In genomic region chr1:176994707-176995418, GRCm38 (mm10) we compare ENCODE assay signal across 9 mouse cellular contexts.
DNase-seq lines count a peak whose midpoint lies in the region; ATAC-seq and TF ChIP-seq lines count a peak whose summit lies in the region.
"Had no signal": no experiment of that assay in that cellular context is flagged by ENCODE, and none has a peak within 500 bp of the region (broad histone marks: within the 10 kb centered on the region; RNA-seq: fewer than 3 reads in every experiment).

No protein-coding gene starts in this region.

- H3K36me3 ChIP-seq in E14TG2a.4 (ENCODE audit: insufficient read depth, low read length): no peaks in the 10 kb centered on the region
- H3K36me3 ChIP-seq in hindbrain, embryonic 10.5 days: no peaks in the 10 kb centered on the region
- H3K36me3 ChIP-seq in midbrain, embryonic 11.5 days (ENCODE audit: control insufficient read depth, insufficient read depth, low read length): no peaks in the 10 kb centered on the region
- no peaks in the 10 kb centered on the region for H3K36me3 ChIP-seq in thymus, adult 2 months (ENCODE audit: control insufficient read depth, insufficient read depth, low read length)

- H3K27me3 ChIP-seq in E14TG2a.4 (ENCODE audit: insufficient read depth, low read length): peaks cover 15% of the 10 kb centered on the region; the same call in 1 of the 2 replicates
- H3K27me3 ChIP-seq in hindbrain, embryonic 10.5 days (ENCODE audit: insufficient read depth, poor library complexity, severe bottlenecking): no peaks in the 10 kb centered on the region
- no peaks in the 10 kb centered on the region for H3K27me3 ChIP-seq in midbrain, embryonic 11.5 days (ENCODE audit: control insufficient read depth, insufficient read depth, low read length)
- H3K27me3 ChIP-seq in thymus, adult 2 months (ENCODE audit: control insufficient read depth, insufficient read depth, low read length): no peaks in the 10 kb centered on the region

- TF ChIP-seq POLR2A in brain, embryonic 14.5 days (IDR thresholded peaks at IDR 0.05; ENCODE audit: borderline replicate concordance, extremely low read depth, insufficient read depth, insufficient read length, poor library complexity, severe bottlenecking): no peak
- no peak for TF ChIP-seq POLR2A in thymus, adult 2 months (IDR thresholded peaks at IDR 0.05; ENCODE audit: control insufficient read depth, extremely low read depth, insufficient read depth, low read length, poor library complexity)

- H3K4me2 ChIP-seq in midbrain, embryonic 11.5 days: no peak overlapping the region

- peaks cover 84% of the 10 kb centered on the region for H3K4me1 ChIP-seq in E14TG2a.4 (replicated peaks; ENCODE audit: low read depth, low read length)
- peaks cover 93% of the 10 kb centered on the region for H3K4me1 ChIP-seq in hindbrain, embryonic 10.5 days (replicated peaks)
- peaks cover 68% of the 10 kb centered on the region for H3K4me1 ChIP-seq in midbrain, embryonic 11.5 days (ENCODE audit: control insufficient read depth, insufficient read depth, low read length)
- peaks cover 42% of the 10 kb centered on the region for H3K4me1 ChIP-seq in thymus, adult 2 months (replicated peaks; ENCODE audit: control insufficient read depth, insufficient read depth, low read length)

- no peaks in the 10 kb centered on the region for H3K9me3 ChIP-seq in E14TG2a.4 (ENCODE audit: low read length)
- no peaks in the 10 kb centered on the region for H3K9me3 ChIP-seq in hindbrain, embryonic 10.5 days
- H3K9me3 ChIP-seq in midbrain, embryonic 11.5 days (ENCODE audit: control insufficient read depth, low read length): no peaks in the 10 kb centered on the region

- ATAC-seq in midbrain, embryonic 11.5 days (ENCODE audit: low FRiP score): peak; percentile 30; the same call in 1 of the 2 replicates

- peak overlapping the region; percentile 96 for H3K27ac ChIP-seq in hindbrain, embryonic 10.5 days
- H3K27ac ChIP-seq in midbrain, embryonic 11.5 days (ENCODE audit: low read depth, low read length): peak overlapping the region; percentile 93
- no peak overlapping the region for H3K27ac ChIP-seq in thymus, adult 2 months (ENCODE audit: control insufficient read depth, insufficient read depth, low read length)
- H3K27ac ChIP-seq: kidney, postnatal 0 days; macrophage had no signal

- 29% methylated on average over 11 of the region's 11 CpGs for WGBS in hindbrain, embryonic 10.5 days
- 26% methylated on average over 11 of the region's 11 CpGs for WGBS in midbrain, embryonic 11.5 days
- WGBS in thymus, adult 2 months: 92% methylated on average over 11 of the region's 11 CpGs

- intact Hi-C loops in heart, postnatal 25 days (cut with DNase I): no loop called here

- H3K4me3 ChIP-seq in E14TG2a.4 (replicated peaks; ENCODE audit: low read length): peak overlapping the region; percentile 29
- no peak overlapping the region for H3K4me3 ChIP-seq in hindbrain, embryonic 10.5 days
- no peak overlapping the region for H3K4me3 ChIP-seq in midbrain, embryonic 11.5 days (ENCODE audit: low read depth, low read length)
- no peak overlapping the region for H3K4me3 ChIP-seq in thymus, adult 2 months (ENCODE audit: control insufficient read depth, insufficient read depth, low read length)

- peak overlapping the region; percentile 33 for H3K9ac ChIP-seq in midbrain, embryonic 11.5 days (ENCODE audit: low read length)

- peak; percentile 94 for DNase-seq in brain, embryonic 14.5 days (ENCODE audit: low read depth)
- peak; percentile 55 for DNase-seq in hindbrain, embryonic 10.5 days (ENCODE audit: low spot score)
- peak; percentile 95 for DNase-seq in midbrain, embryonic 11.5 days (ENCODE audit: low spot score, missing footprints)
- no peak for DNase-seq in thymus, adult 2 months
- no peak for DNase-seq in heart, postnatal 25 days (ENCODE audit: low spot score)
- DNase-seq in heart, adult 8-10 months (ENCODE audit: low spot score): no peak

- TF ChIP-seq CTCF in E14TG2a.4 (conservative IDR thresholded peaks at IDR 0.05; ENCODE audit: low read length): no peak
- TF ChIP-seq CTCF in brain, embryonic 14.5 days (IDR thresholded peaks at IDR 0.05; ENCODE audit: borderline replicate concordance, extremely low read depth, insufficient read depth, insufficient read length): no peak
- TF ChIP-seq CTCF in thymus, adult 2 months (IDR thresholded peaks at IDR 0.05; ENCODE audit: borderline replicate concordance, control insufficient read depth, extremely low read depth, insufficient read depth, low read length, poor library complexity): no peak

Comparison
In these comparisons a context has a peak if more than half of its experiments do, and no peak if none do; other contexts are left out.
1. DNase-seq: peak in brain, embryonic 14.5 days (single experiment), hindbrain, embryonic 10.5 days (single experiment) and midbrain, embryonic 11.5 days (single experiment); none in thymus, adult 2 months (single experiment), heart, postnatal 25 days (single experiment) and heart, adult 8-10 months (single experiment).